Mouse (Mus musculus): ENCODE measurements around the gene Neurl1a.

- TF ChIP-seq FLI1 (IDR thresholded peaks at IDR 0.05; ENCODE audit: low read length) (no peak), GATA1 (IDR thresholded peaks at IDR 0.05; ENCODE audit: borderline replicate concordance, low read length) (no peak)
Measured at GRCm38 (mm10) chr19:47280894-47281293, 102.3 kb downstream of the Neurl1a start.

Measured in megakaryocyte, embryonic 14.5 days (primary cell).